Mouse (Mus musculus) liver, embryonic 14.5 days (tissue): ENCODE data around the gene Fer.

Experiments
- CTCF ChIP-seq: IDR thresholded peaks from 2 replicates; pipeline ENCODE4 v1.5.1; 2016; ENCODE audit warnings: antibody characterized with exemption, low read depth, control low read depth
- EP300 ChIP-seq: IDR thresholded peaks from 2 replicates; pipeline ENCODE4 v1.6.1; 2016; ENCODE audit warnings: antibody characterized with exemption, low read depth

GRCm38 (mm10) chr17:64108773-64109172 is 245.9 kb downstream of the Fer start:
- no peak for TF ChIP-seq CTCF
- no peak for TF ChIP-seq EP300
